Mouse (Mus musculus) brain, embryonic 14.5 days (tissue): ENCODE measurements around the gene Cacna1d. TPM values are rescaled to one million over a fixed set of nuclear protein-coding genes. Genes with fewer than 3 reads are reported as not detected.
A peak's percentile ranks its signal among the peaks of the same experiment; 100 is the strongest.

Source experiments
- DNase-seq: peaks from one replicate; pipeline ENCODE4 v3.0.0-alpha.2; 2011; ENCODE audit warnings: low read depth
- CTCF ChIP-seq: fragments of 200-500 bp; IDR thresholded peaks from 2 replicates; pipeline ENCODE4 v1.5.1; 2012; ENCODE audit warnings: inconsistent platforms, mild to moderate bottlenecking, moderate library complexity, borderline replicate concordance; ENCODE audit not compliant: insufficient read depth, insufficient read length; ENCODE audit errors: extremely low read depth
- POLR2A ChIP-seq: fragments of 200-500 bp; IDR thresholded peaks from 2 replicates; pipeline ENCODE4 v1.6.1; 2012; ENCODE audit warnings: mild to moderate bottlenecking, inconsistent platforms, borderline replicate concordance; ENCODE audit not compliant: poor library complexity, insufficient read depth, insufficient read length, severe bottlenecking; ENCODE audit errors: extremely low read depth
- polyA plus RNA-seq: library from polyadenylated mRNA; depleted of rRNA; stranded (reverse); fragments of >200 nt; gene quantifications from 2 replicates; pipeline ENCODE4 v1.2.3, GENCODE M21; 2012

Gene Cacna1d
- polyA plus RNA-seq, 1 experiment = 34.7 TPM

GRCm38 (mm10) chr14:30017794-30018462 lies 473.3 kb downstream of the Cacna1d start:
- TF ChIP-seq CTCF = no peak
- TF ChIP-seq POLR2A = no peak
- DNase-seq = no peak

GRCm38 (mm10) chr14:30016666-30017065 lies 474.6 kb downstream of the Cacna1d start:
- TF ChIP-seq POLR2A = no peak
- TF ChIP-seq CTCF = no peak
- DNase-seq = no peak

GRCm38 (mm10) chr14:30015008-30015407 lies 476.2 kb downstream of the Cacna1d start:
- TF ChIP-seq POLR2A = no peak
- no peak for TF ChIP-seq CTCF
- no peak for DNase-seq

GRCm38 (mm10) chr14:30014487-30014886 lies 476.8 kb downstream of the Cacna1d start:
- DNase-seq = no peak
- TF ChIP-seq CTCF (no peak), POLR2A (no peak)

- peak; percentile 47 for DNase-seq
Observed at GRCm38 (mm10) chr14:30011886-30012560, 479.2 kb downstream of the Cacna1d start.

GRCm38 (mm10) chr14:30009864-30010560 lies 481.2 kb downstream of the Cacna1d start:
- TF ChIP-seq CTCF (no peak), POLR2A (no peak)
- peak; percentile 70 for DNase-seq

More at GRCm38 (mm10) chr14:30011886-30012560, 479.2 kb downstream of the Cacna1d start:
- TF ChIP-seq POLR2A (no peak), CTCF (no peak)

- DNase-seq = peak; percentile 69
Observed at GRCm38 (mm10) chr14:30008733-30009575, 482.3 kb downstream of the Cacna1d start, which contains the start of the genes Il17rb and Chdh. TSS of gene Il17rb (minus strand) at chr14:30008896. TSS of gene Chdh (plus strand) at chr14:30009023.

GRCm38 (mm10) chr14:29999475-29999811 lies 491.8 kb downstream of the Cacna1d start:
- no peak for DNase-seq
- TF ChIP-seq POLR2A (no peak), CTCF (no peak)

More at GRCm38 (mm10) chr14:30008733-30009575, 482.3 kb downstream of the Cacna1d start, which contains the start of the genes Il17rb and Chdh:
- TF ChIP-seq CTCF = no peak
- TF ChIP-seq POLR2A = no peak

GRCm38 (mm10) chr14:29998747-29999474 lies 492.3 kb downstream of the Cacna1d start:
- TF ChIP-seq POLR2A (no peak), CTCF (no peak)
- DNase-seq = peak; percentile 19

GRCm38 (mm10) chr14:29997345-29997744 lies 493.9 kb downstream of the Cacna1d start:
- TF ChIP-seq POLR2A = no peak

More at GRCm38 (mm10) chr14:29997345-29997744, 493.9 kb downstream of the Cacna1d start:
- DNase-seq = no peak
